In the genomic region with DNA sequence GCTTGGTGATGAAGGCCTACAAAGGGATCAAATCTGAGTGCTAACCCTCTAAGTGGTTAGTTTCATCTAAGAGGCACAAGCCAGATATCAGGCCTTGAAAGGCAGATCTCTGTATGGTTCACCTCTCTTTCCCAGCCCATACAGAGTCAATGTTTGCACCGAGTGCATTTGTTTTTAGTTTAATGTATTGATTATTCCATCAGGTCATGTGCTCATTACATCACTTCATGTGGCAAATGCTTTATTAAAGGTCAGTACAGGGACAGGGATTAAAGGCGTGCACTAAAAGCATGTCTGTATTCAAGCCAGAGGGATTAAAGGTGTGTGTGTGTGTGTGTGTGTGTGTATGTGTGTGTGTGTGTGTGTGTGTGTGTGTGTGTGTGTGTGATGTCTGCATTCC, we compare ENCODE assay signal across 30 mouse cellular contexts.
"Had no signal": no experiment of that assay in that cellular context is flagged by ENCODE, and none has a peak within 500 bp of the region (broad histone marks: within the 10 kb centered on the region; RNA-seq: fewer than 3 reads in every experiment).

No protein-coding gene starts in this region.

- H3K36me3 ChIP-seq: limb, embryonic 10.5 days; limb, embryonic 12.5 days; limb, embryonic 13.5 days; limb, embryonic 15.5 days; liver, embryonic 13.5 days; liver, embryonic 15.5 days; lung, embryonic 15.5 days; midbrain, embryonic 10.5 days; midbrain, embryonic 12.5 days; midbrain, embryonic 13.5 days; midbrain, embryonic 15.5 days; neural tube, embryonic 12.5 days had no signal

- H3K27me3 ChIP-seq: limb, embryonic 12.5 days; limb, embryonic 13.5 days; limb, embryonic 15.5 days; liver, embryonic 13.5 days; liver, embryonic 15.5 days; lung, embryonic 15.5 days; megakaryocyte, embryonic 14.5 days; midbrain, embryonic 12.5 days; midbrain, embryonic 13.5 days; midbrain, embryonic 15.5 days; neural tube, embryonic 12.5 days had no signal

- H3K4me2 ChIP-seq: limb, embryonic 12.5 days; limb, embryonic 13.5 days; limb, embryonic 15.5 days; liver, embryonic 13.5 days; liver, embryonic 15.5 days; lung, embryonic 14.5 days; lung, embryonic 15.5 days; midbrain, embryonic 11.5 days; midbrain, embryonic 12.5 days; midbrain, embryonic 13.5 days; midbrain, embryonic 15.5 days; neural tube, embryonic 12.5 days had no signal

- ATAC-seq: lung, postnatal 0 days; midbrain, embryonic 13.5 days; midbrain, embryonic 15.5 days; midbrain, embryonic 16.5 days had no signal

- H3K27ac ChIP-seq: left cerebral cortex, adult 2 months; limb, embryonic 10.5 days; limb, embryonic 12.5 days; limb, embryonic 13.5 days; limb, embryonic 15.5 days; liver, embryonic 13.5 days; liver, embryonic 14.5 days; liver, embryonic 15.5 days; lung, embryonic 15.5 days; macrophage; midbrain, embryonic 10.5 days; midbrain, embryonic 12.5 days; midbrain, embryonic 13.5 days; midbrain, embryonic 15.5 days; neural tube, embryonic 12.5 days had no signal

- H3K9ac ChIP-seq: limb, embryonic 12.5 days; limb, embryonic 13.5 days; limb, embryonic 15.5 days; liver, embryonic 13.5 days; liver, embryonic 14.5 days; liver, embryonic 15.5 days; lung, embryonic 14.5 days; lung, embryonic 15.5 days; midbrain, embryonic 12.5 days; midbrain, embryonic 13.5 days; midbrain, embryonic 15.5 days; neural tube, embryonic 12.5 days had no signal

- H3K9me3 ChIP-seq: limb, embryonic 10.5 days; limb, embryonic 12.5 days; limb, embryonic 15.5 days; liver, embryonic 13.5 days; liver, embryonic 15.5 days; lung, embryonic 15.5 days; megakaryocyte, embryonic 14.5 days; midbrain, embryonic 10.5 days; midbrain, embryonic 12.5 days; neural tube, embryonic 12.5 days had no signal

- DNase-seq: left cerebral cortex, postnatal 4 days; liver; liver, embryonic 13.5 days; lung, adult 18-20 months; lung, adult 2 months; lung, embryonic 14.5 days; lung, postnatal 10 days; lung, postnatal 14 days; lung, postnatal 36 days; lung, postnatal 4 days; midbrain, embryonic 14.5 days had no signal

- H3K4me3 ChIP-seq: left cerebral cortex, adult 2 months; limb, embryonic 10.5 days; limb, embryonic 12.5 days; limb, embryonic 13.5 days; limb, embryonic 15.5 days; liver, embryonic 13.5 days; liver, embryonic 15.5 days; lung, embryonic 15.5 days; megakaryocyte, embryonic 14.5 days; midbrain, embryonic 10.5 days; midbrain, embryonic 12.5 days; midbrain, embryonic 13.5 days; midbrain, embryonic 15.5 days; myocyte; neural tube, embryonic 12.5 days had no signal

- H3K4me1 ChIP-seq: limb, embryonic 10.5 days; limb, embryonic 12.5 days; limb, embryonic 13.5 days; limb, embryonic 15.5 days; liver, embryonic 13.5 days; liver, embryonic 15.5 days; lung, embryonic 15.5 days; megakaryocyte, embryonic 14.5 days; midbrain, embryonic 10.5 days; midbrain, embryonic 12.5 days; midbrain, embryonic 13.5 days; midbrain, embryonic 15.5 days; neural tube, embryonic 12.5 days had no signal
